Mouse (Mus musculus): ENCODE data around the gene Amigo2. TPM values are rescaled to one million over a fixed set of nuclear protein-coding genes. Genes with fewer than 3 reads are reported as not detected.

Gene Amigo2
- polyA plus RNA-seq, 1 experiment, result 1.8 TPM

DNA sequence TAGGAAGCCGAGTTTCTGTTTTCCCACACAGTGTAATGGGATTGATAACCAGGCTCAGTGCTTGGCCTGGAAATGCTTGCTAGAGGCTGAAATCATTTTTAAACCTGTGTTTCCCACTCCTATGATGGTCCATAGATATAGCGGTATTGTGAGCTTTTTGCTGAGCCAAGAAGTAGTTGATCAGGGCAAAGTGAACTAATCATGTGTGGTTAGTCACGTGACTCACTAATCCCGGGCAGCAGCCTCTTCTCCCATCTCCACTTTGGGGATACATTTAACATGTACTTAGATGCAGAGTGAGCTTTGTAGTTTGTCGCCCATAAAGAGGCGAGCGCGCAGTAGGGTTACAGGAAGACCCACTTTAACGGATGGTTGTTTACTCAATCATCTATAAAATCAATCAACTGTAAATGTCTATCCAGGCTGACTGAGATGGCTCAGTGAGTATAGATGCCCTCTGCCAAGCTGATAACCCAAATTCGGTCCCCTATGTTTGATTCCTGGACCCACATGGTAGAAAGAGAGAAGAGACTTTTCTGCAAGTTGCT is 38.7 kb upstream of the Amigo2 start:
- no peaks in the 10 kb centered on the region; the same call in 1 of the 2 replicates for H3K4me1 ChIP-seq (ENCODE audit: control insufficient read depth, insufficient read depth, low read length)
- 85% methylated on average over 10 of the region's 10 CpGs for WGBS
- H3K4me3 ChIP-seq (replicated peaks; ENCODE audit: control insufficient read depth, low read depth, low read length), result no peak overlapping the region
- TF ChIP-seq CTCF (IDR thresholded peaks at IDR 0.05; ENCODE audit: control insufficient read depth, insufficient read depth, low read length) (no peak), POLR2A (IDR thresholded peaks at IDR 0.05; ENCODE audit: borderline replicate concordance, control insufficient read depth, low read depth, low read length) (no peak)
- no peak overlapping the region for H3K27ac ChIP-seq (ENCODE audit: control insufficient read depth, insufficient read depth, low read depth, low read length, poor library complexity)

GRCm38 (mm10) chr15:97284201-97284600 is 37.1 kb upstream of the Amigo2 start:
- Histone ChIP-seq H3K27ac (ENCODE audit: control insufficient read depth, insufficient read depth, low read depth, low read length, poor library complexity) (no peak overlapping the region), H3K4me1 (ENCODE audit: control insufficient read depth, insufficient read depth, low read length) (no peaks in the 10 kb centered on the region; the same call in 1 of the 2 replicates), H3K4me3 (replicated peaks; ENCODE audit: control insufficient read depth, low read depth, low read length) (no peak overlapping the region)
- no peak for TF ChIP-seq CTCF (IDR thresholded peaks at IDR 0.05; ENCODE audit: control insufficient read depth, insufficient read depth, low read length)
- TF ChIP-seq POLR2A (IDR thresholded peaks at IDR 0.05; ENCODE audit: borderline replicate concordance, control insufficient read depth, low read depth, low read length), result no peak
- 66% methylated on average over 5 of the region's 5 CpGs for WGBS

GRCm38 (mm10) chr15:97282572-97282881 is 35.4 kb upstream of the Amigo2 start:
- WGBS, result 89% methylated on average over 6 of the region's 6 CpGs
- Histone ChIP-seq H3K27ac (ENCODE audit: control insufficient read depth, insufficient read depth, low read depth, low read length, poor library complexity) (no peak overlapping the region), H3K4me3 (replicated peaks; ENCODE audit: control insufficient read depth, low read depth, low read length) (no peak overlapping the region), H3K4me1 (ENCODE audit: control insufficient read depth, insufficient read depth, low read length) (no peaks in the 10 kb centered on the region)
- no peak for TF ChIP-seq CTCF (IDR thresholded peaks at IDR 0.05; ENCODE audit: control insufficient read depth, insufficient read depth, low read length)
- no peak for TF ChIP-seq POLR2A (IDR thresholded peaks at IDR 0.05; ENCODE audit: borderline replicate concordance, control insufficient read depth, low read depth, low read length)

DNA sequence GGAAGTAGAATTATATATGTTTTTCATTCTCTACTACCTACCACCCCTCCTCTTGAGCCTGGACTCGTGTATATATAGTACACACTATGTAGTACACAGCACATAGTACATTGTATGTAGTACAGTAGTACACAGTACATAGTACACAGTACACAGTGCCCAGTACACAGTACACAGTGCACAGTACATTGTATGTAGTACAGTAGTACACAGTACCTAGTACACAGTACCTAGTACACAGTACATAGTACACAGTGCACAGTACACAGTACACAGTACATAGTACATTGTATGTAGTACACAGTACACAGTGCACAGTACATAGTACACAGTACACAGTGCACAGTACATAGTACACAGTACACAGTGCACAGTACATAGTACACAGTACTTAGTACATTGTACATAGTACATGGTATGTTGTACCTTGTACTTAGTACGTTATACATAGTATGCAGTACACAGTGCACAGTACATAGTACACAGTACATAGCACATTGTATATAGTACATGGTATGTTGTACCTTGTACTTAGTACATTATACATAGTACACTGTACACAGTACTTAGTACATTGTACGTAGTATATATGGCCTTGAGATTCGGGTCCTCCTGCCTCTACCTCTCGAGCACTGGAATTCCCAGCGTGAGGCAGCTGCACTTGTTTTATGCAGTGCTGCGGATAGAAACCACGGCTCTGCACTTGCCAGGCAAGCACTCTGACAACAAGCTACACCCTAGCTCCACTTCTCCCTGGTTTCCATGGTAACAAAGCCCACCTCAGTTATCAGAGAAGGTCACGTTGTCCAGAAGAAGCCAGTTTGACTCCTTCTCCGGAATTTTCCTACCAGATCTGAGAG is 34.9 kb upstream of the Amigo2 start:
- WGBS, result 86% methylated on average over 10 of the region's 10 CpGs
- H3K27ac ChIP-seq (ENCODE audit: control insufficient read depth, insufficient read depth, low read depth, low read length, poor library complexity), result no peak overlapping the region
- TF ChIP-seq CTCF (IDR thresholded peaks at IDR 0.05; ENCODE audit: control insufficient read depth, insufficient read depth, low read length) (no peak), POLR2A (IDR thresholded peaks at IDR 0.05; ENCODE audit: borderline replicate concordance, control insufficient read depth, low read depth, low read length) (no peak)
- no peak overlapping the region for H3K4me3 ChIP-seq (replicated peaks; ENCODE audit: control insufficient read depth, low read depth, low read length)
- no peaks in the 10 kb centered on the region for H3K4me1 ChIP-seq (ENCODE audit: control insufficient read depth, insufficient read depth, low read length)

DNA sequence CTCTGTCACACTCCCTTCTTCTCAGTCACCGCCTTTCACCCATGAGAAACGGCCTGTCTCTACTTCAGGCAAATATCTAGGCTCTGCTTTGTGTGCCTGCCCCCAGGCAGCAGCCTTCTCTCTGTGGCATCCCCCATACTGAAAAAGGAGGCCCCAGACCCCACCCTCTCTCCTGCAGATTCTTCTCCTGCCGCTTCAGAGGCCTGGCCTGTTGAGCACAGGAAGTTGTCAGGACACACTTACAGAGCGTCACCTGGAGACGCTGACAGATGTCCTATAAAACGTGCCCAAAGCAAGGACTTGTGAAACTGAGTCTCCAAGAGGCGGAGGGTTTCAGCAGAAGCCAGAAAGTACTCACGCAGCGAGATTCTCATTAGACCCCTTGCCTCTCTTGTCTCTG is 33.7 kb upstream of the Amigo2 start:
- Histone ChIP-seq H3K27ac (ENCODE audit: control insufficient read depth, insufficient read depth, low read depth, low read length, poor library complexity) (no peak overlapping the region), H3K4me3 (replicated peaks; ENCODE audit: control insufficient read depth, low read depth, low read length) (no peak overlapping the region), H3K4me1 (ENCODE audit: control insufficient read depth, insufficient read depth, low read length) (no peaks in the 10 kb centered on the region)
- 80% methylated on average over 9 of the region's 9 CpGs for WGBS
- no peak for TF ChIP-seq CTCF (IDR thresholded peaks at IDR 0.05; ENCODE audit: control insufficient read depth, insufficient read depth, low read length)
- TF ChIP-seq POLR2A (IDR thresholded peaks at IDR 0.05; ENCODE audit: borderline replicate concordance, control insufficient read depth, low read depth, low read length), result no peak

GRCm38 (mm10) chr15:97280131-97280530 is 33.0 kb upstream of the Amigo2 start:
- H3K4me1 ChIP-seq (ENCODE audit: control insufficient read depth, insufficient read depth, low read length), result no peaks in the 10 kb centered on the region
- H3K4me3 ChIP-seq (replicated peaks; ENCODE audit: control insufficient read depth, low read depth, low read length), result no peak overlapping the region
- TF ChIP-seq CTCF (IDR thresholded peaks at IDR 0.05; ENCODE audit: control insufficient read depth, insufficient read depth, low read length), result no peak
- no peak for TF ChIP-seq POLR2A (IDR thresholded peaks at IDR 0.05; ENCODE audit: borderline replicate concordance, control insufficient read depth, low read depth, low read length)
- 90% methylated on average over 8 of the region's 8 CpGs for WGBS
- H3K27ac ChIP-seq (ENCODE audit: control insufficient read depth, insufficient read depth, low read depth, low read length, poor library complexity), result no peak overlapping the region

GRCm38 (mm10) chr15:97278340-97278948 is 31.4 kb upstream of the Amigo2 start:
- Histone ChIP-seq H3K4me1 (ENCODE audit: control insufficient read depth, insufficient read depth, low read length) (no peaks in the 10 kb centered on the region), H3K27ac (ENCODE audit: control insufficient read depth, insufficient read depth, low read depth, low read length, poor library complexity) (no peak overlapping the region), H3K4me3 (replicated peaks; ENCODE audit: control insufficient read depth, low read depth, low read length) (no peak overlapping the region)
- no peak for TF ChIP-seq CTCF (IDR thresholded peaks at IDR 0.05; ENCODE audit: control insufficient read depth, insufficient read depth, low read length)
- TF ChIP-seq POLR2A (IDR thresholded peaks at IDR 0.05; ENCODE audit: borderline replicate concordance, control insufficient read depth, low read depth, low read length), result no peak
- 89% methylated on average over 9 of the region's 9 CpGs for WGBS

- H3K27ac ChIP-seq (ENCODE audit: control insufficient read depth, insufficient read depth, low read depth, low read length, poor library complexity), result no peak overlapping the region
- 80% methylated on average over 10 of the region's 10 CpGs for WGBS
- TF ChIP-seq POLR2A (IDR thresholded peaks at IDR 0.05; ENCODE audit: borderline replicate concordance, control insufficient read depth, low read depth, low read length) (no peak), CTCF (IDR thresholded peaks at IDR 0.05; ENCODE audit: control insufficient read depth, insufficient read depth, low read length) (no peak)
- H3K4me1 ChIP-seq (ENCODE audit: control insufficient read depth, insufficient read depth, low read length), result no peaks in the 10 kb centered on the region
- no peak overlapping the region for H3K4me3 ChIP-seq (replicated peaks; ENCODE audit: control insufficient read depth, low read depth, low read length)
Observed at GRCm38 (mm10) chr15:97277328-97277727, 30.2 kb upstream of the Amigo2 start.
